Mouse (Mus musculus): ENCODE measurements at regions not wholly inside any gene's neighbourhood (a gene's known extent, or its start where the extent isn't known, plus 50 kb on each side); places are given as distances from the start of the nearest gene placed in this dataset.

- no peak for DNase-seq
These were observed 86.2 kb upstream of the Csf3r start for GRCm38 (mm10) chr4:125938186-125938585.

DNA sequence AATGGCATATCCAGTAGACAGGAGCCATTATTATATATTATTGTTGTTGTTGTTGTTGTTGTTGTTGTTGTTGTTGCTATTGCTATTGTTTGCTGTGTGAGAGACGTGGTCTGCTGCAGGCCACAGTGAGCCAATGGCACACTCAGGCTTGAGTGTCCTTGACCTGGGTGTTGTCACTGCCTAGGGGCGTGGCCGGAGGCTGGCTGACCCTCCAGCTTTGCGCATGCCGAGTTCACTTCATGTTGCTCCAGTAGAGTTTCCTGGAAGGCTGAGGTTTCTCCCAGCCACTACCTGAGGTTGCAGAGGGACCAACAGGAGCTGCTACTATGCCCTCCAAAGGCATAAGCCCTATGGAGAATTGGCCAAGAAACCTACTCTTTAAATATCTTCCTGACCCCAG, 83.1 kb upstream of the Csf3r start:
- DNase-seq: no peak

- peak in 1 of 2 experiments; percentile 14 for DNase-seq
These were observed 82.4 kb upstream of the Csf3r start for GRCm38 (mm10) chr4:125941916-125942315.

GRCm38 (mm10) chr4:125945062-125945461, 79.3 kb upstream of the Csf3r start:
- DNase-seq: no peak

GRCm38 (mm10) chr4:125959426-125959825, 64.9 kb upstream of the Csf3r start:
- no peak for DNase-seq

GRCm38 (mm10) chr4:125960704-125961279, 63.6 kb upstream of the Csf3r start:
- DNase-seq: no peak

DNA sequence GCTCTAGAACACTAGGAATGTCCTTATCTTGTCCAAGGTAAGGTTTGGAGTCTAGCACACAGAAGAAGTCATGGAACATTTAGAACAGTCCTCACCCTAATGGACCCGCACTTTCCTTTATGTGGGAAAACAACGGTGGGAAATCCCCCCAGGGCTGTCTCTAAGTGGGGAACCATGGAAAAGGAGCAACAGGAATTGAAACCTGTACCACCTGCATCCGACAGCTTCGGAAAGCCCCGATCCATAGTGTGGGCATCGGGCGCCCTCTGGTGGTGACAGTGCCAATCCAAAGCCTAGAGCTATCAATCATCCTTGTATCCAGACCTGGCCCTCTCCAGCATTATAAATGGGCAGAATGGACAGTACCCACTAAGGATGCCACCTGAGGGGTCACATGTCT, 61.7 kb upstream of the Csf3r start:
- peak; percentile 72 to 87 for DNase-seq

All from spleen, adult 18-20 months (tissue).